Mouse (Mus musculus) megakaryocyte, embryonic 14.5 days (primary cell): ENCODE measurements around the gene Asic1.
"Not testable (repeated sequence)": the region's sequence is repeated elsewhere in the genome, so short reads cannot be mapped to it uniquely, and the experiment has no call there.

ENCODE experiments used
- FLI1 ChIP-seq: IDR thresholded peaks from 2 replicates; pipeline ENCODE4 v1.6.1; 2012; ENCODE audit warnings: low read length, inconsistent platforms, mixed read lengths
- GATA1 ChIP-seq: IDR thresholded peaks from 3 replicates; pipeline ENCODE4 v1.6.1; 2012; ENCODE audit warnings: mixed read lengths, low read length, inconsistent platforms, borderline replicate concordance

DNA sequence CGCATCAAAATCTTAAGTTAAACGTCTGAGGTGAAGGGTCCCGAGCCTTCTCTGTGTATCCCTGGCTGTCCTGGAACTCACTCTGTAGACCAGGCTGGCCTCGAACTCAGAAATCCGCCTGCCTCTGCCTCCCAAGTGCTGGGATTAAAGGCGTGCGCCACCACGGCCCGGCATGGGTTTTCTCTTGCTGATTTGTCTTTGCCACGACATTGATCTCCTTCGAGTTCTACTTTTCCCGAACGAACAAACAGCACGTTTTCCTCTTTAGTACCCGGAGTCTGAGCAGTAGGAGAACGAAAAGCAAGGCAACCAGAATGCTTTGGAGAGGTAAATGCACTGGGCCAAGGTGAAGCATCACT is 31.5 kb downstream of the Asic1 start:
- TF ChIP-seq GATA1, FLI1: not testable (repeated sequence)
